Mouse (Mus musculus) mouse trophoblast stem cell (cell line): Measurements from ENCODE around the gene Prr5l.

Experiments
- in situ Hi-C, 2 experiments: fragments of 300-500 bp; cut with MseI, MboI; formaldehyde crosslinking; loops; 2 replicates in 1 of 2; 3 replicates in 1 of 2; pipeline ENCODE4 v1.15.1; 2025

The Prr5l gene

GRCm38 (mm10) chr2:101823821-101824220 lies 59.0 kb downstream of the Prr5l start:
- in situ Hi-C loops, result loop anchor here in 1 of 2 experiments (10.0 kb wide), 1 partner anchor 109 kb away; no protein-coding TSS in a partner anchor

DNA sequence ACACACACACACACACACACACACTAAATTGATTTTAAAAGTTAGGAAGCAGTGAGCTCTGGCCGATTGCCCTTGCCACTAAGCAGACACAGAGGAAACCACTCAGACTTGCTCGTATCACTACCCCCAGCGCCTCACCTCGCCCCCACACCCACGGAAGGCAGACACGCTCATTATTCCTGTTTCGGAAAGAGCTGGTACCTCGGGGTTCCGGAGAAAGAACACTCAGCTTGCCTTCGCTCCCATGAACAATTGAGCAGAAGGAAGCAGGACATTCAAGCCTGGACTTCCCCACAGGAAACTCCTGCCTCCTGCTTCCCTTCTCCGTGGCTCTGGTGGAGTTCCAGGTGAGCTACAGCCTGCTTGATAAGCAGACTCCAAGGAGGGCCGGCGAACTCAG lies 60.0 kb downstream of the Prr5l start:
- in situ Hi-C loops, result loop anchor here in 1 of 2 experiments (10.0 kb wide), 1 partner anchor 108 kb away; no protein-coding TSS in a partner anchor

GRCm38 (mm10) chr2:101820816-101821215 lies 62.0 kb downstream of the Prr5l start:
- in situ Hi-C loops, result loop anchor here in 1 of 2 experiments (10.0 kb wide), 1 partner anchor 106 kb away; no protein-coding TSS in a partner anchor

DNA sequence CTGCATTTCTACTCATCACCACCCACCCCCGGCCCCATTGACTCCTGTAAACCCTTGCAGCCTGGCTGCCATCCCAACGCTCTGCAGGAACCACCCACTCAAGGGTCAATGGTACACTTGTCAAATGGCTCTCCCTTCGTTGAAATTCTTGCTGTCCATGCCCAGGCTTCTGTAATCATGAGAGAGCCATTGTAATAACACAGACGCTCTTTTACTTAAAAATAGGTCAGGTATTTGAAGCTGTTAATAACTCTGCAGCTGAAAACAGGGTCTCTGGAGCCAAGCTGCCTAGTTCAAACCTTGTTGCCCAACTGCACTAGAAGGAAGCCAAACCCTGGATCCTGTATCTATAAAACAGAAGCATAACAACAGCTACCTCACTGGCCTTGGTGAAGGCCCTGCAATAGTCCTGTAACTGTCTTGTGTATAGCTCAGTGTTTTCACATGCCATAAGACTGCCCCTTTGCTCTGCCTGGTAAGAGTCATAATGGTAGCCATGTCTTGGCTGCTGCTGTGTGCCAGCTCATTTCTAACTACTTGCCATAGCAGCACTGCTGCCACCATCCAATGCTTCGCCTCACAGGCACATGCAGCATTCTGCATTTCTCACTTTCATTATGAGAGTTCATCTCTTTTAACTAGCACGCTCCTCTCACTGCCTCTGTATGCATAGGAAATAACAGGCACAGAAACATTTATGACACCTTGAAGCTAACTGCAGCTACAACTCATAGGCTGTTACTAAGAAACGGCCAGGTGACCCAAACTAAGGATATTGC lies 63.7 kb downstream of the Prr5l start:
- in situ Hi-C loops, result no loop called here

GRCm38 (mm10) chr2:101816646-101817308 lies 66.0 kb downstream of the Prr5l start:
- in situ Hi-C loops, result no loop called here

DNA sequence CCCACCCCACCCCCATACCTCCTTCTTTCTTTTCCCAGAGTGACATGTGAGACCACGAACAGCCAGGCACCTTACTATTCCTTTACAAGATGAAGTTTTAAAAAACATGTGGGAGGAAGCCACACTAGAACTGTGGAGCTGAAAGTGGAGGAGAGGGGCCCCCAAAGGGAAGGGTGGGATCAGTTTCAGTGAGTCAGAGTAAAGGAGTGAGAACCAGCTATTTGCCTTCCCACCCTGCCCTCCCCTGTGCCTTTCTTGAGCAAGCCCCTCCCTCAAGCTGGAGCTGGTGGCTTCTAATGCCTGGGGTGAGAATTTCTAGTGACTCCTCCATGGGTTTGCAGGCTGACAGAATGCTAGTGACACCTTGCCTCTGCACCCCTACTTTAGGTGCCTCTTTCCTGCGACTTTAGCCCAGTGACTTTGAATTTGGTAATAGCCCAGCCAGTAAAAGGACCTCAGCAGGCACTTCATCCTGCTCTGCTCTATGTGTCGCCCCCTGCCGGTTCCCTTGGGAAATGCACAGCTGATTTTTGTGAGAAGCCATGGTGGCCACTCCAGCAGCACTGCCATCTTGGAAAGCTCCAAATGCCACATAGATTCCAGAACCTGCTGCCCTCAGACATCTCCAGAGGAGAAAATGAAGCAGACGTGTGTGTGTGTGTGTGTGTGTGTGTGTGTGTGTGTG lies 67.4 kb downstream of the Prr5l start:
- in situ Hi-C loops, result no loop called here

DNA sequence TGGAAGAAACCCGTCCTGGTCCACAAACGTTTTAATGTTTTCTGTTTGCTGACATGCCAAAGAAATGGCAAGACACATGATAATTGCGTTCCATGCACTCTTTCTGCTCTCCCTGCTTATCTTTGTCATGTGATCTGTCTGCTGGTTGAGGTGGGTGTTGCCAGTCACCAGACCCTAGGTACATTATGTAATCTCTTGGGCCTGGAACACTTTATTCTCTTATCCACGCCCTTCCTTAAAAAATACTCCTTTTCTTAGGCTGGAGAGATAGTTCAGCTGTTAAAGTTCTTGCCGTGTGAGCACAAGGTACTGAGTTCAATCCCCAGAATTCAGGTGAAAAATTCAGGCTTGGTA lies 68.6 kb downstream of the Prr5l start:
- in situ Hi-C loops, result no loop called here

DNA sequence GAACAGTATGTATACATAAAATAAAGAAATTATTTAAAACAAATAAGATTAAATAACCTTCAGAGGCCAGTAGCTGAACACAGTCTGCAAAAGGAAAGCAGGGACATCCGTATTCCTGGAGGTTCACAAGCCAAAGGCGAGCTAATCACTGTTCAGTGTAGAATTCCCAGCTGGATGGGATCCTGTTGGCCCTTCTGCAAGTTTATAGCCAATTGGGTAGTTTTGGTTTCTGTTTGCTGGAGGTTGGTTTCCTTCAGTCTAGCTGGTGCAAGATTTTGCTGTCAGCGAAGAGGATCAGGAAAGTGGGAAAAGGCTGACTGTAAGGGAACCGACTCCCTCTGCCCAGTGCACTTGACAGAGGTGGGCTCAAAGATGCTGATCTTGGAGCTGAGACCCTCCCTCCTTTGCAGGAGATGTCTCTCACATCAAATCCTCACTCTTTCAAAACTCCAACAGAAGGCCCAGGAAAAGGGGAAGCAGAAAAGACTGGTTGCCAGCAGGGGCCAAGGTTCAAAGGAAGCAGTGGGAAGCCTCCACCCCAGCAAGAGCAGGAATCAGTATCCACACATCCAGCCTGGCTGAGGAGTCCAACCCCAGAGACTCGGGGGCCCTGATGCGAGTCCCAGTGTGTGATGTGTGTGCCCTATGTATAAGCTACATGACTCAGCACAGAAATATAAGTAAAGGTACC lies 69.1 kb downstream of the Prr5l start:
- in situ Hi-C loops, result no loop called here

- in situ Hi-C loops, result no loop called here
Observed at GRCm38 (mm10) chr2:101811925-101812324, 70.9 kb downstream of the Prr5l start.

GRCm38 (mm10) chr2:101810774-101811173 lies 72.1 kb downstream of the Prr5l start:
- in situ Hi-C loops, result no loop called here

DNA sequence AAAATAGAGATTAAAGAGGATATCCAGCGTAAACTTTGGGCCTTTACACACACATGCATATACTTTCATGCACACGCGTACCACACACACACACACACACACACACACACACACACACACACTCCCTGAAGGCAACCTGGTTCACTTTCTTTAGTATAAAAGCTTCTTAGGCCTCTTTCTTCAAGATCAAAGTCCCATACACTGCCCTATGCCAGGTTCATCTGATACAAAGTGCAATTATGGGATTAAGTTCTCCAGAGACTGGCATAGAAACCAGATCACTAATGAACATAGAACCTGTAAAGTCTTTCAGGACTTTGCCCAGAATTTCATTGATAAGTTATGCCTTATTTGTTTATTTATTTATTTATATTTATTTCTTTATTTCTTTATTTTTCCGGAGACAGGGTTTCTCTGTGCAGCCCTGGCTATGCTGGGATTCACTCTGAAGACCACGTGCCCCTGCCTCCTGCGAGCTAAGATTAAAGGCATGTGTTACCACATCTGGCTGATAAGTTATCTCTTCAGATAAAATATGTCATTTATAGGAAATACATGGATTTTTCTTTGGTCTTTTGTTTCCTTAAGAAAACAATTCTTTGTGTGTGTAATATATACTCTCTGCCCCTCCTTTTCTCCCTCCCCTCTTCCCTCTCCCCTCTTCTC lies 73.1 kb downstream of the Prr5l start:
- in situ Hi-C loops, result loop anchor here in 1 of 2 experiments (10.0 kb wide), 1 partner anchor 95 kb away; no protein-coding TSS in a partner anchor

GRCm38 (mm10) chr2:101807756-101808155 lies 75.1 kb downstream of the Prr5l start:
- in situ Hi-C loops, result loop anchor here in 1 of 2 experiments (10.0 kb wide), 1 partner anchor 93 kb away; no protein-coding TSS in a partner anchor

GRCm38 (mm10) chr2:101802240-101802639 lies 80.6 kb downstream of the Prr5l start:
- in situ Hi-C loops, result loop anchor here in 1 of 2 experiments (10.0 kb wide), 1 partner anchor 87 kb away; no protein-coding TSS in a partner anchor

DNA sequence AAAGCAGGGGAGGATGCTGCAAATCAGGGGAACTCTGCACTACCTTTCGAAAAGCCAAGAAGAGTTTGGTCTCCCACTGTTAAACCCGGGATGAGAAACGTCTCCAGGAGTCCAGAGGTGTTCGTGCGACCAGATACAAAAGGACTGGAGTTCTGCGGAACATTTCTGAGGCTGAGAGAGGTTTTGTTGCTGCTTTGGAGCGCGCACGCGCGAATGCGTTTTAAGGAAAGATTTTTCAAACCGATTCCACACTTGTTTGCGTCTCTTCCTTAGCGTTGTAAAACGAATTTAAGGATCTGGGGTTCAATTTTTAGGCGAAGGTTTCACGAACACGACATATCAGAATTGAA lies 85.0 kb downstream of the Prr5l start:
- in situ Hi-C loops, result no loop called here

GRCm38 (mm10) chr2:101797166-101797900 lies 85.5 kb downstream of the Prr5l start:
- in situ Hi-C loops, result no loop called here

- in situ Hi-C loops, result no loop called here
Observed at GRCm38 (mm10) chr2:101796287-101797115, 86.3 kb downstream of the Prr5l start.

DNA sequence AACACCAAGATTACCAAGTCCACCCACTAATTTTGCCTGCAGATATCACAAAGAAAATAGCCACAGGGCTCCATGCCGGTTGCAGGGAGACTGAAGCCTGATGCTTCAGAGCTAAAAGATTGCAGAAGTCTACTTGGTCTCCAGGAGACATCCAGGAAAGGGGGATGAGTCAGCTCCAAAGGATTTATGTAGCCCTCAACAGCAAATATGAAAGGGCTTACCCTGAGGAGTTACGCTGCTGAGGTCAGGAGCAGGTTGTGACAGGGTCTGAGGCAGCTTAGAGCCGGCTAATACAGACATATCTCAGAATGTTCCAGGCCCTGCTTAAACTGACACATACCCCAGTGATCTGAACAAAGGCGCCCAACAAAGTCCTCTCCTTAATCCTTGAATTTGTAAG lies 90.7 kb downstream of the Prr5l start:
- in situ Hi-C loops, result no loop called here

DNA sequence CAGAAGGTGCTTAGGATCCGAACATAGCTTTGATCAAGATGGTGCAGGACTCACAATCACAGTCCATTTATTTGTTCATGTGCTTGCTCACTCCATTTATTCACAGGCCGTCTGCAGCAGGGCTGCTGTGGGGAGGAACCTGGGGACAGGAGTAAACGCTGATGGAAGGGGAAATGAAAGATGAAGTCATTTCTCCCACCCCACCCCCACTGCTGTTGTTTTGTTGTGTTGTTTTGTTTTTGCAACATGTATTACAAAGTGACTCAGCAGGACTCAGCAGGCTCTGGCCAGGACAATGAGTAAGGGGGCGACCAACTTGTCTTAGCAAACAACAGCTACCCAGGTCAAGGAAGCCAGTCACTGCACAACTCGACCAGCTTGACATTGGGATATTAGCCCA lies 99.6 kb downstream of the Prr5l start:
- in situ Hi-C loops, result no loop called here

DNA sequence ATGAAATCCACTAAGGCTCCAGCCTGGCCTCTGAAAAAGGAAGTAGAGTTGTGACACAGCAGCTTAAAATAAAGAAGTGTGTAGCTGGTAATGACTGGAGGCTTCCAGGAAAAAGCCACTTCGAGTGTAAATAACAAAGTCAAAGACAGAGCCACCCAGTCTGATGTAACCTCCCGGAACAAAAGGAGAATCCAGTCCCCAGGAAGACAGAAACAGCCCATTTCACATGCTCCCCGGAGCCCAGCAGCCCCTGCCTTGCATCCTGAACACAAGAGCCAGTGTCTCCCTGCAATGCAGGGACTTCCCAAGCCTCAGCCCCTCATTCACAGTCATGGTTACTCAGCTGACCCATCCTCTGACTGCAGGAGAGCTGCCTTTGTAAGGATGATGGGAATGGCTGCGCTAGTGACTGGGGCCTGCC lies 101.5 kb downstream of the Prr5l start:
- in situ Hi-C loops, result no loop called here

GRCm38 (mm10) chr2:101778080-101778479 lies 104.7 kb downstream of the Prr5l start:
- in situ Hi-C loops, result no loop called here
